Mouse (Mus musculus) heart, postnatal 0 days (tissue): ENCODE data around the gene Rassf1.
A peak's percentile ranks its signal among the peaks of the same experiment; 100 is the strongest.

Experiments used
- CTCF ChIP-seq: IDR thresholded peaks from 2 replicates; pipeline ENCODE4 v1.5.1; 2016; ENCODE audit warnings: antibody characterized with exemption, control low read depth, low read depth
- EP300 ChIP-seq: IDR thresholded peaks from 2 replicates; pipeline ENCODE4 v1.6.1; 2016; ENCODE audit warnings: antibody characterized with exemption, low read depth

DNA sequence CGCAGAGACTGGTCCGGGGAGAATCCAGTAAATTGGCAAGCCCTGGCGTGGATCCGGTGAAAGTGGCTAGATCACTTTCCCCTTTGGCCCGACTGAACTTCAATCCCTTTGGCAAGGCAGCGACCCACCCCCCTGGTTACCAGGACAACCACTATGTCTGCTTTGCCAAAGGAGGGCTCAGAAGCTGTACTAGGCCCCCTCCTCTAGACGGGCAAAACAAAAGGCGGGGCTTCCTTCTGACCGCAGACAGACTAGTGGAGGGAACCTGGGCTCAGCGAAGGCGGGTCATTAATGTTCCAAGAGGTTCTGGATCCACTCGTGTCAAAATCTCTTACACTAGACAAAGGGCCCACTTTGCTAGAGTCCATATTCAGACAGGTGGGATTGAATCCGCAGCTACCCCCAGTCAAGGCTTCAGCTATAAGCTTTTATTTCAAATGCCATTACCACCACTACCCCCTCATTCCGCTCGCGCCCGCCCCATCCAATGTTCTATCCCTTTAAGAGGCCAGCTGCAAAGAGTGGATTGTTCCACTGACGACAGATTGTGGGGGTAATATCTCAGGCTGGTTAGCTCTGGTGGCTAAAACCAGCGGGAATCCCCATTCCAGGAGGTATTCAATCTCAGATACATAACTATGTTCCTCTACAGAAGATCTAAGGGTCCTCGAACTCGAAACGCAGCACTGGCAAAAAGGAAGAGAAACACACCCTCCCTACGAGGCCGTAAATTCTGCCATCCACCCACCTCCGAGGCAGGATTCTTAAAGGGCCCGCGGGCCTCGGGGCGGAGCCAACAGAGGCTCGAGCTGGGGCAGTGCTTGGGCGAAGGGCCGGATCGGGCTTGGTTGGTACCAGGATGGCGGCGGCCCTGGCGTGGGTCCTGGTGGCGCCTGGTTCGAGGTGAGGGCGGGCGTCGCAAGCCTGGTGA lies 17.2 kb downstream of the Rassf1 start:
- no peak for TF ChIP-seq CTCF
- peak; percentile 95 for TF ChIP-seq EP300
